Mouse (Mus musculus) embryonic fibroblast, embryonic 13.5 days (primary cell): ENCODE measurements around the gene Il1rl2.

Experiments used
- CTCF ChIP-seq: IDR thresholded peaks from 2 replicates; pipeline ENCODE4 v1.5.1; 2011; ENCODE audit warnings: mild to moderate bottlenecking, control low read depth, low read length, moderate library complexity, borderline replicate concordance; ENCODE audit not compliant: insufficient read depth
- POLR2A ChIP-seq: IDR thresholded peaks from 2 replicates; pipeline ENCODE4 v1.6.1; 2011; ENCODE audit warnings: low read depth, mild to moderate bottlenecking, control low read depth, low read length, moderate library complexity

GRCm38 (mm10) chr1:40362784-40363183 lies 38.4 kb downstream of the Il1rl2 start:
- TF ChIP-seq POLR2A (no peak), CTCF (no peak)
